In genomic region chr17:47441296-47442051, GRCm38 (mm10) we compare ENCODE assay signal across 16 mouse cellular contexts. TPM values are rescaled to one million over a fixed set of nuclear protein-coding genes. Genes with fewer than 3 reads are reported as not detected.
DNase-seq lines count a peak whose midpoint lies in the region; ATAC-seq and TF ChIP-seq lines count a peak whose summit lies in the region.
"Had no signal": no experiment of that assay in that cellular context is flagged by ENCODE, and none has a peak within 500 bp of the region (broad histone marks: within the 10 kb centered on the region; RNA-seq: fewer than 3 reads in every experiment).

No protein-coding gene starts in this region.

- H3K4me1 ChIP-seq in heart, embryonic 10.5 days, result peaks cover 95% of the 10 kb centered on the region
- peaks cover 10% of the 10 kb centered on the region for H3K4me1 ChIP-seq in kidney, embryonic 14.5 days (ENCODE audit: control insufficient read depth, insufficient read depth, low read length)
- H3K4me1 ChIP-seq in embryonic facial prominence, embryonic 10.5 days, result peaks cover 45% of the 10 kb centered on the region

- no peak overlapping the region for H3K4me2 ChIP-seq in kidney, embryonic 14.5 days (replicated peaks; ENCODE audit: low read depth, low read length)
- no peak overlapping the region for H3K4me2 ChIP-seq in myocyte (ENCODE audit: low read depth)
- H3K4me2 ChIP-seq: limb, embryonic 15.5 days had no signal

- no peak overlapping the region for H3ac ChIP-seq in myocyte (ENCODE audit: control insufficient read depth, insufficient read length)

- peaks cover 24% of the 10 kb centered on the region for H3K27me3 ChIP-seq in heart, embryonic 10.5 days (ENCODE audit: insufficient read depth, poor library complexity, severe bottlenecking)
- H3K27me3 ChIP-seq in kidney, embryonic 14.5 days (ENCODE audit: control insufficient read depth, insufficient read depth, low read length), result peaks cover 13% of the 10 kb centered on the region
- peaks cover 61% of the 10 kb centered on the region for H3K27me3 ChIP-seq in embryonic facial prominence, embryonic 10.5 days (replicated peaks; ENCODE audit: low read depth, poor library complexity, severe bottlenecking)
- H3K27me3 ChIP-seq in myocyte (ENCODE audit: control insufficient read depth, insufficient read depth, insufficient read length), result peaks cover 29% of the 10 kb centered on the region

- no peak for DNase-seq in heart, embryonic 10.5 days (ENCODE audit: low spot score)
- DNase-seq in heart, adult 18-20 months, result no peak
- peak; percentile 46 for DNase-seq in kidney, adult 18-20 months
- peak; percentile 32 for DNase-seq in embryonic facial prominence, embryonic 10.5 days (ENCODE audit: low spot score)
- DNase-seq in thymus, postnatal 36 days, result no peak
- DNase-seq in thymus, postnatal 25 days, result no peak
- DNase-seq: adrenal gland, postnatal 36 days; lung, postnatal 10 days; midbrain, embryonic 14.5 days; right cerebral cortex, adult 18-20 months; thymus, adult 18-20 months had no signal

- peak overlapping the region; percentile 88 for H3K27ac ChIP-seq in heart, embryonic 10.5 days
- H3K27ac ChIP-seq in kidney, embryonic 14.5 days (ENCODE audit: low read depth, low read length), result no peak overlapping the region
- H3K27ac ChIP-seq in embryonic facial prominence, embryonic 10.5 days (replicated peaks), result peak overlapping the region; percentile 62; the same call in 1 of the 2 replicates
- H3K27ac ChIP-seq: layer of hippocampus, adult 2 months; limb, embryonic 15.5 days had no signal

- H3K79me2 ChIP-seq in myocyte (ENCODE audit: control insufficient read depth, insufficient read depth), result no peaks in the 10 kb centered on the region

- no peaks in the 10 kb centered on the region for H3K36me3 ChIP-seq in heart, embryonic 10.5 days
- no peaks in the 10 kb centered on the region for H3K36me3 ChIP-seq in kidney, embryonic 14.5 days (ENCODE audit: control insufficient read depth, insufficient read depth, low read length)
- H3K36me3 ChIP-seq in embryonic facial prominence, embryonic 10.5 days (replicated peaks), result no peaks in the 10 kb centered on the region
- no peaks in the 10 kb centered on the region for H3K36me3 ChIP-seq in myocyte (ENCODE audit: control insufficient read depth, insufficient read depth)
- H3K36me3 ChIP-seq: limb, embryonic 15.5 days had no signal

- no peak for ATAC-seq in kidney, embryonic 14.5 days (ENCODE audit: low FRiP score, low TSS enrichment)

- H3K9me3 ChIP-seq in heart, embryonic 10.5 days, result no peaks in the 10 kb centered on the region
- H3K9me3 ChIP-seq in kidney, embryonic 14.5 days (ENCODE audit: control insufficient read depth, low read length), result no peaks in the 10 kb centered on the region
- H3K9me3 ChIP-seq in embryonic facial prominence, embryonic 10.5 days, result no peaks in the 10 kb centered on the region
- H3K9me3 ChIP-seq: limb, embryonic 15.5 days had no signal

- H3K9ac ChIP-seq in kidney, embryonic 14.5 days (ENCODE audit: low read depth, low read length), result no peak overlapping the region
- H3K9ac ChIP-seq: limb, embryonic 15.5 days had no signal

- TF ChIP-seq POLR2A in myocyte (IDR thresholded peaks at IDR 0.05; ENCODE audit: insufficient read length, low read depth), result no peak

- 40% methylated on average over 19 of the region's 19 CpGs for WGBS in heart, embryonic 10.5 days
- WGBS in kidney, embryonic 14.5 days, result 72% methylated on average over 19 of the region's 19 CpGs
- 63% methylated on average over 19 of the region's 19 CpGs for WGBS in embryonic facial prominence, embryonic 10.5 days

- peak overlapping the region; percentile 25; the same call in 1 of the 2 replicates for H3K4me3 ChIP-seq in heart, embryonic 10.5 days
- no peak overlapping the region for H3K4me3 ChIP-seq in kidney, embryonic 14.5 days (ENCODE audit: low read length)
- H3K4me3 ChIP-seq in embryonic facial prominence, embryonic 10.5 days, result no peak overlapping the region
- no peak overlapping the region for H3K4me3 ChIP-seq in myocyte
- H3K4me3 ChIP-seq: layer of hippocampus, adult 2 months; limb, embryonic 15.5 days had no signal

TF ChIP-seq in myocyte, 11 proteins besides CTCF, POLR2A, EP300 and RAD21:
- TF ChIP-seq USF1 (IDR thresholded peaks at IDR 0.05; ENCODE audit: low read depth) (peak; percentile 20), TCF12 (IDR thresholded peaks at IDR 0.05; ENCODE audit: insufficient read depth, poor library complexity, severe bottlenecking) (no peak)
TF ChIP-seq in myocyte: peak in this region for 1.

RNA-seq across cellular contexts. Expression of gene 1700001C19Rik, which starts 4.3 kb away (rescaled TPM):
- polyA plus RNA-seq in heart, embryonic 10.5 days (2016; fragmentation: Nextera tagmentation; extraction: Ambion mirVana), result 0.63 and 1.3 TPM in 2 replicates
- not detected for total RNA-seq in heart, adult 18-20 months (2021)
- 0.39 TPM in 1 of 2 replicates, not detected in the other for polyA plus RNA-seq in kidney, embryonic 14.5 days (2014; fragmentation: Nextera tagmentation; extraction: Ambion mirVana)
- 0.25 TPM in 1 of 2 replicates, not detected in the other for polyA plus RNA-seq in embryonic facial prominence, embryonic 10.5 days (2016; fragmentation: Nextera tagmentation; extraction: Ambion mirVana)
- not detected for polyA plus RNA-seq in myocyte (2012; fragmentation: generic; extraction: Trizol)
- total RNA-seq: adrenal gland, postnatal 36 days; layer of hippocampus, adult 2 months had no signal

RNA-seq across cellular contexts. Expression of gene AI661453, which starts 5.1 kb away (rescaled TPM):
- 0.99 and 1.1 TPM in 2 replicates for polyA plus RNA-seq in heart, embryonic 10.5 days (2016; fragmentation: Nextera tagmentation; extraction: Ambion mirVana)
- total RNA-seq in heart, adult 18-20 months (2021), result 1 to 10 TPM; 1.3 to 2.1 TPM
- 1.6 and 2.1 TPM in 2 replicates for polyA plus RNA-seq in kidney, embryonic 14.5 days (2014; fragmentation: Nextera tagmentation; extraction: Ambion mirVana)
- 0.27 and 0.36 TPM in 2 replicates for polyA plus RNA-seq in embryonic facial prominence, embryonic 10.5 days (2016; fragmentation: Nextera tagmentation; extraction: Ambion mirVana)
- 0.08 TPM for polyA plus RNA-seq in myocyte (2012; fragmentation: generic; extraction: Trizol)

RNA-seq across cellular contexts. Expression of gene Guca1a, which starts 41.1 kb away (rescaled TPM):
- 2.3 and 3.6 TPM in 2 replicates for polyA plus RNA-seq in heart, embryonic 10.5 days (2016; fragmentation: Nextera tagmentation; extraction: Ambion mirVana)
- under 1 TPM in 1 of 2 experiments, not detected in 1; 0.42 TPM for total RNA-seq in heart, adult 18-20 months (2021)
- polyA plus RNA-seq in kidney, embryonic 14.5 days (2014; fragmentation: Nextera tagmentation; extraction: Ambion mirVana), result 2.4 and 2.8 TPM in 2 replicates
- 0.41 and 0.81 TPM in 2 replicates for polyA plus RNA-seq in embryonic facial prominence, embryonic 10.5 days (2016; fragmentation: Nextera tagmentation; extraction: Ambion mirVana)
- 1.2 TPM for polyA plus RNA-seq in myocyte (2012; fragmentation: generic; extraction: Trizol)

RNA-seq across cellular contexts. Expression of gene Guca1b, which starts 56.3 kb away (rescaled TPM):
- 3.2 and 4.7 TPM in 2 replicates for polyA plus RNA-seq in heart, embryonic 10.5 days (2016; fragmentation: Nextera tagmentation; extraction: Ambion mirVana)
- under 1 TPM in 1 of 2 experiments, not detected in 1; 0.23 TPM for total RNA-seq in heart, adult 18-20 months (2021)
- 0.46 and 0.57 TPM in 2 replicates for polyA plus RNA-seq in kidney, embryonic 14.5 days (2014; fragmentation: Nextera tagmentation; extraction: Ambion mirVana)
- polyA plus RNA-seq in embryonic facial prominence, embryonic 10.5 days (2016; fragmentation: Nextera tagmentation; extraction: Ambion mirVana), result 1.2 and 1.7 TPM in 2 replicates
- polyA plus RNA-seq in myocyte (2012; fragmentation: generic; extraction: Trizol), result 0.20 TPM
- total RNA-seq: hematopoietic stem cell, adult 5-6 weeks had no signal

Comparison
In these comparisons a context has a peak if more than half of its experiments do, and no peak if none do; other contexts are left out.
1. DNase-seq: peak in kidney, adult 18-20 months (single experiment) and embryonic facial prominence, embryonic 10.5 days (single experiment); none in heart, embryonic 10.5 days (single experiment), heart, adult 18-20 months (0 of 2), thymus, postnatal 36 days (0 of 2) and thymus, postnatal 25 days (single experiment).